Mouse (Mus musculus) intestine, postnatal 0 days (tissue): Measurements from ENCODE around the gene Ulk4. TPM values are rescaled to one million over a fixed set of nuclear protein-coding genes. Genes with fewer than 3 reads are reported as not detected.

ENCODE experiments used
- ATAC-seq: fragments of 200-750 bp; cut with Nextera tagmentation; 2 replicates; pipeline ENCODE4 v1.8.0; 2017; ENCODE audit warnings: mild to moderate bottlenecking, moderate TSS enrichment, moderate library complexity
- H3K27ac ChIP-seq: fragments of 300-500 bp; sonication (generic); 2 replicates; pipeline ENCODE4 v1.5.1; 2014; ENCODE audit warnings: mild to moderate bottlenecking, low read depth, low read length, moderate library complexity
- H3K27me3 ChIP-seq: fragments of 300-500 bp; sonication (generic); replicated peaks from 2 replicates; pipeline ENCODE4 v1.6.1; 2014; ENCODE audit warnings: low read length, mixed read lengths; ENCODE audit not compliant: control insufficient read depth, insufficient read depth
- H3K36me3 ChIP-seq: fragments of 300-500 bp; sonication (generic); 2 replicates; pipeline ENCODE4 v1.6.1; 2014; ENCODE audit warnings: mild to moderate bottlenecking, moderate library complexity; ENCODE audit not compliant: control insufficient read depth, insufficient read depth
- H3K4me1 ChIP-seq: fragments of 300-500 bp; sonication (generic); replicated peaks from 2 replicates; pipeline ENCODE4 v1.6.1; 2014; ENCODE audit warnings: antibody characterized with exemption, low read length, mixed read lengths; ENCODE audit not compliant: control insufficient read depth, insufficient read depth
- H3K4me2 ChIP-seq: fragments of 300-500 bp; sonication (generic); replicated peaks from 2 replicates; pipeline ENCODE4 v1.6.1; 2014; ENCODE audit warnings: low read depth, mild to moderate bottlenecking, moderate library complexity
- H3K4me3 ChIP-seq: fragments of 300-500 bp; sonication (generic); 2 replicates; pipeline ENCODE4 v1.5.1; 2014; ENCODE audit warnings: low read depth, low read length
- H3K9ac ChIP-seq: fragments of 300-500 bp; sonication (generic); 2 replicates; pipeline ENCODE4 v1.6.1; 2014; ENCODE audit warnings: mild to moderate bottlenecking, low read depth, low read length
- H3K9me3 ChIP-seq: fragments of 300-500 bp; sonication (generic); 2 replicates; pipeline ENCODE4 v1.6.1; 2016; ENCODE audit warnings: mixed run types; ENCODE audit not compliant: control insufficient read depth
- CTCF ChIP-seq: sonication (generic); IDR thresholded peaks from 2 replicates; pipeline ENCODE4 v1.5.1; 2016; ENCODE audit warnings: low read depth, mild to moderate bottlenecking, control low read depth, antibody characterized with exemption, moderate library complexity
- WGBS: fragments of 180-500 bp; shearing (Covaris S2); extraction: QIAGEN DNeasy Blood & Tissue Kit; methylation state at CpG from one replicate; pipeline ENCODE4 v1.1.7; 2014; 5-methylcytosine and 5-hydroxymethylcytosine counted together
- polyA plus RNA-seq: library from polyadenylated mRNA; unstranded; fragments of >200 nt; fragmentation: Nextera tagmentation; extraction: Ambion mirVana; gene quantifications from 2 replicates; pipeline ENCODE4 v1.2.1, GENCODE M21; 2015

Ulk4 gene
- polyA plus RNA-seq, 1 experiment from 2014 or later: 111 TPM

DNA sequence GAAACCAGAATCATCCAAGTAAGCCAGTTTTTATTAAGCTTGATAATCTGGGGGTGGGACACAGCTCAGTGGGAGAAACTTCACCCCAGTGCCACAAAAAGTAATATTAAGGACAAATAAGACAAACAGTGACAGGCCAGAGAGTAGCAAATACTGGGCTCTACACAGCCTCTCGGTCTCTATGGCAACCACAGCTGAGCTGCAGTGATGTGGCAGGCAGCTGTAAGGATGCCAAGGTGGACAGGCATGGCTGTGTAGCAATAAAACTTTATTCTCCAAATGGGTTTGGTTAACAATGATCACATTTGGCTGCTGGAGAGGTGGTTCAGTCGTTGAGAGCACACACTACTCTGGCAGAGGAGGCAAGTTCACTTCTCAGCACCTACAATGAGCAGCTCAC lies 150.0 kb downstream of the Ulk4 start:
- H3K27me3 ChIP-seq: no peaks in the 10 kb centered on the region
- H3K27ac ChIP-seq: no peak overlapping the region
- H3K9ac ChIP-seq: no peak overlapping the region
- WGBS: 66% methylated on average over 2 of the region's 2 CpGs
- no peak for ATAC-seq
- H3K36me3 ChIP-seq: no peaks in the 10 kb centered on the region
- no peak overlapping the region for H3K4me2 ChIP-seq
- H3K9me3 ChIP-seq: no peaks in the 10 kb centered on the region
- H3K4me3 ChIP-seq: no peak overlapping the region
- H3K4me1 ChIP-seq: no peaks in the 10 kb centered on the region
- no peak for TF ChIP-seq CTCF

DNA sequence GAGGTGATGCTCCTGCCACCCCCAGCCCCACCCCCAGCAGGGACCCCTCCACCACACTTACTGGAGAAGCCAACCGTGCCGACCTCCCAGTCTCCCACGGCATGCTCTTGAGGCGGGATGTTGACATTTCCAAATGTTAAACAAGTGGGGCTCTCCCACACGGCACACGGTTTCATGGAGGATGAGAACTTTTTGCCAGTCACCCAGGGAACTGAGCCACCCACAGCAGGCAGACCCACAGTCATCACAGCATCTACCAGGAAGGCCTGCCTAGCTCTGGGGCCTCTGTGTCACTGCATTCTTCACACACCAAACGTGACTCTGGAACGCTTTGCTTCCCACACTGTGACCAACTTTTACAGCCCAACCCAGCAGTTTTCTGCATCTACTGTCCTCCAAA lies 152.3 kb downstream of the Ulk4 start:
- no peak overlapping the region for H3K9ac ChIP-seq
- H3K27me3 ChIP-seq: no peaks in the 10 kb centered on the region
- H3K9me3 ChIP-seq: no peaks in the 10 kb centered on the region
- H3K4me1 ChIP-seq: no peaks in the 10 kb centered on the region
- H3K27ac ChIP-seq: no peak overlapping the region
- ATAC-seq: no peak
- H3K36me3 ChIP-seq: no peaks in the 10 kb centered on the region
- H3K4me2 ChIP-seq: no peak overlapping the region
- WGBS: 61% methylated on average over 8 of the region's 8 CpGs
- H3K4me3 ChIP-seq: no peak overlapping the region
- TF ChIP-seq CTCF: no peak

DNA sequence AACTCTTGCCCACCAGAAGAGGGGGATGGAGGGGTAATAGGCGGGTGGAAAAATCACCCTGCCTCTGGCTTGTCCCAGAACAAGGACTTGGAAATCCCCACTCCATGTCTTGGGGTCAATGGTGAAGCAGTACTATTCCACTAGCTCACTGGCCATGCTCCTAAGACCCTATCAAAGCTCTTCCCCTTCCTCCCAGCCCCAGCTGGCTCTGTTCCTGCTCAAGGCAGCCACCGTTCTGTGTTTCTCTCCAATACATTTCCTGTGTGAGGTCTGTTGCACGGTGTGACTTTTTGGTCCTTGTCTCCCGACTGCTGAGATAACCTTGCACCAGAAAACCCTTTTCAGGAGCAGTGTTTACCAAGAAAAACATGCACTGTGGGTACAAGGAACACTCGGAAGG lies 155.0 kb downstream of the Ulk4 start:
- Histone ChIP-seq H3K4me3 (no peak overlapping the region), H3K9me3 (no peaks in the 10 kb centered on the region), H3K4me2 (no peak overlapping the region), H3K4me1 (no peaks in the 10 kb centered on the region), H3K27me3 (no peaks in the 10 kb centered on the region), H3K27ac (no peak overlapping the region), H3K36me3 (no peaks in the 10 kb centered on the region), H3K9ac (no peak overlapping the region)
- ATAC-seq: no peak
- TF ChIP-seq CTCF: no peak
- 63% methylated on average over 5 of the region's 5 CpGs for WGBS

DNA sequence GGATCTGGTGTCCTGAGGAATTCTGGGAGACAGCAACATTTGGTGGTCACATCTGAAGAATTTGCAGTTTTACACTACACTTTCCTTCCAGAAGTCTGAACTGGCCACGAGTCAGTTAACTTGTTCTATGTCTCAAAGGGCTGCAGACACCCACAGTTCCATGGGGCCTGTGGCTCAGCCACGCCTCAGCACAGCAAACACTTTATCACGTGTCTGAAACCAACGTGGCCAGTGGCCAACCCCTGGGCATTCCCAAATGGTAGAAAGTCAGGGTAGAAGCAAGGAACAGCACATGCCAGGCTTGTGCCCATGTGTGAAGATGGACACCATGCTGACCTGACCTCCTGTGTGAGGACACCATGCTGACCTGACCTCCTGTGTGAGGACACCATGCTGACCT lies 159.1 kb downstream of the Ulk4 start:
- Histone ChIP-seq H3K27me3 (0 out of 2 replicates have a peak, but pooled peaks cover 2% of the 10 kb centered on the region), H3K36me3 (no peaks in the 10 kb centered on the region), H3K4me1 (no peaks in the 10 kb centered on the region), H3K4me2 (no peak overlapping the region), H3K9ac (no peak overlapping the region), H3K9me3 (no peaks in the 10 kb centered on the region), H3K27ac (no peak overlapping the region), H3K4me3 (no peak overlapping the region)
- WGBS: 36% methylated on average over 4 of the region's 4 CpGs
- TF ChIP-seq CTCF: no peak
- 0 out of 2 replicates have a peak, but pooled peaks have one; percentile 28 for ATAC-seq

DNA sequence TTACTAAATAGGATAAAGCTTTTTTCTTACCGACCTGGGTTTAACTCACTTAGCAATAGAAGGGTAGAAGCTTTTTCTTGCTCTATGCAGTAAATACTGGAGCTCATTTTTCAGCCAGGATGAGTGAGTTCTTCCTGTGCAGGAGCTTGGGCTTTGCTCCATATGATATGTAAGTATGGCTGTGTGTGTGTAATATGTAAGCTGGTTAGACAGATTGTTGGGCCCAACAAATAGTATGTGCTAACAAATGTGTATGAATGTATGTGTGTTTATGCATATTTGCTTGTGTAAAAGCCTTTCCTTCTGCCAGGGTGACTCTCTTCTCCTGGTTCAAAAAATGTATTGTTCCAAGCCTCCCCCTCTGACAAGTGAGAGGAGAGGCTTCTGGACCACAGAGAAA lies 164.9 kb downstream of the Ulk4 start:
- Histone ChIP-seq H3K27ac (no peak overlapping the region), H3K36me3 (no peaks in the 10 kb centered on the region), H3K4me1 (0 out of 2 replicates have a peak, but pooled peaks cover 3% of the 10 kb centered on the region), H3K4me3 (no peak overlapping the region), H3K27me3 (peaks cover 4% of the 10 kb centered on the region; the same call in 1 of the 2 replicates), H3K9ac (no peak overlapping the region), H3K4me2 (no peak overlapping the region), H3K9me3 (no peaks in the 10 kb centered on the region)
- 26% methylated on average over 1 of the region's 1 CpGs for WGBS
- TF ChIP-seq CTCF: no peak
- no peak for ATAC-seq

DNA sequence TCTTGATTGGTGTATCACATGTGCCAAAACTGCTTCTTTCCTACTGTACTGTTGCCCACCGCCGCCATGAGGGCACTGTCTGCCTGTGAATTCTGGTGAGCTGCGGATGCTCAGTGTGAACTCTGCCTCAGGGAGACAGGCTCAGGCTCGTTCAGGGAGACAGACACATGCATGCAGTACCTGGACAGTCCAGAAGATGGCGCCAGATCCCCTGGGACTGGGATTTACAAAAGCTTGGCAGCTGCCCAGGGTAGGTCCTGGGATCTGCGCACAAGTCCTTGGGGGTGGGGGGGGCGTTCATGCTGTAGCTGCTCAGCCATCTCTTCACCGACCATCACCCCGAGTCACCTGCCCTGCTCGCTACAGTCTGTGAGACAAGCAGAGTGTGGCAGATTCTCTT lies 168.9 kb downstream of the Ulk4 start:
- H3K4me1 ChIP-seq: 0 out of 2 replicates have a peak, but pooled peaks cover 4% of the 10 kb centered on the region
- 0 out of 2 replicates have a peak, but pooled peaks have one; percentile 15 for ATAC-seq
- 24% methylated on average over 10 of the region's 10 CpGs for WGBS
- TF ChIP-seq CTCF: peak; percentile 98
- no peak overlapping the region for H3K4me2 ChIP-seq
- H3K9me3 ChIP-seq: no peaks in the 10 kb centered on the region
- peaks cover 3% of the 10 kb centered on the region; the same call in 1 of the 2 replicates for H3K27me3 ChIP-seq
- H3K9ac ChIP-seq: no peak overlapping the region
- H3K36me3 ChIP-seq: no peaks in the 10 kb centered on the region
- no peak overlapping the region for H3K4me3 ChIP-seq
- H3K27ac ChIP-seq: no peak overlapping the region

DNA sequence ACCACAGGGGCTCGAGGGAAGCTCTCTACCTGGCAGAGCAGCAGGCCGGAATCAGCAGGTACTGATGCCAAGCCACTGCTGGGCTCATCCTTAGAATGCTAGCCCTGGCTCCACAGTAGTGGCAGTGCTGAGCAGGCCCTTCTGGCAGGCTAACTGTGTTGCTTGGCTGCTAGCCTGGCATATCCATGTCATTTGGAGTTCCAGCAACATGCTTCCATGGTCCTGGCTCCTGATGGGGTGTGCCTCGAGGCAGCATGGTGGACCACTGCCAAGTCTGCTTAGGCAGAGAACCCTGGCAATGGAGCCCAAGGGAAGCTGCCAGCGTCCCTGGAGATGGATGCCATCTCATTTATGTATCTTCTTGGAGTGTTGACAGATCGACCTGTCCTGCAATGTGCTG lies 169.4 kb downstream of the Ulk4 start:
- Histone ChIP-seq H3K4me2 (no peak overlapping the region), H3K9me3 (no peaks in the 10 kb centered on the region), H3K27me3 (no peaks in the 10 kb centered on the region; the same call in 1 of the 2 replicates), H3K4me1 (0 out of 2 replicates have a peak, but pooled peaks cover 4% of the 10 kb centered on the region), H3K36me3 (no peaks in the 10 kb centered on the region), H3K4me3 (no peak overlapping the region), H3K27ac (no peak overlapping the region), H3K9ac (no peak overlapping the region)
- WGBS: 70% methylated on average over 5 of the region's 5 CpGs
- ATAC-seq: no peak
- no peak for TF ChIP-seq CTCF
